Mouse (Mus musculus): ENCODE measurements at regions not wholly inside any gene's neighbourhood (a gene's known extent, or its start where the extent isn't known, plus 50 kb on each side); places are given as distances from the start of the nearest gene placed in this dataset.

GRCm38 (mm10) chr2:178728794-178729120 is 298.4 kb downstream of the Cdh26 start:
- no peak for TF ChIP-seq CTCF (IDR thresholded peaks at IDR 0.05; ENCODE audit: insufficient read depth, low read length)
- no peak for TF ChIP-seq POLR2A (IDR thresholded peaks at IDR 0.05; ENCODE audit: borderline replicate concordance, extremely low read depth, low read depth, low read length)
